Mouse (Mus musculus) hindbrain, embryonic 10.5 days (tissue): ENCODE measurements at regions not wholly inside any gene's neighbourhood (a gene's known extent, or its start where the extent isn't known, plus 50 kb on each side); places are given as distances from the start of the nearest gene placed in this dataset.

Experiments used
- DNase-seq: peaks from one replicate; pipeline ENCODE4 v3.0.0-alpha.2; 2017; ENCODE audit warnings: low spot score
- H3K27ac ChIP-seq: fragments of 300-500 bp; sonication (generic); 2 replicates; pipeline ENCODE4 v1.5.1; 2016; ENCODE audit warnings: mild to moderate bottlenecking, moderate library complexity
- H3K27me3 ChIP-seq: fragments of 300-500 bp; sonication (generic); 2 replicates; pipeline ENCODE4 v1.6.1; 2016; ENCODE audit warnings: mild to moderate bottlenecking; ENCODE audit not compliant: poor library complexity, insufficient read depth, severe bottlenecking
- H3K36me3 ChIP-seq: fragments of 300-500 bp; sonication (generic); 2 replicates; pipeline ENCODE4 v1.6.1; 2016; ENCODE audit warnings: mild to moderate bottlenecking, moderate library complexity
- H3K4me1 ChIP-seq: fragments of 300-500 bp; sonication (generic); replicated peaks from 2 replicates; pipeline ENCODE4 v1.6.1; 2016; ENCODE audit warnings: mild to moderate bottlenecking
- H3K4me3 ChIP-seq: fragments of 300-500 bp; sonication (generic); 2 replicates; pipeline ENCODE4 v1.5.1; 2016; ENCODE audit warnings: mild to moderate bottlenecking, moderate library complexity
- H3K9me3 ChIP-seq: fragments of 300-500 bp; sonication (generic); 2 replicates; pipeline ENCODE4 v1.6.1; 2016; ENCODE audit warnings: mild to moderate bottlenecking, moderate library complexity
- WGBS: fragments of 180-500 bp; shearing (Covaris S2); methylation state at CpG from one replicate; pipeline ENCODE4 v1.1.7; 2016; 5-methylcytosine and 5-hydroxymethylcytosine counted together

GRCm38 (mm10) chr1:63977956-63978355, 144.1 kb downstream of the Klf7 start:
- Histone ChIP-seq H3K27ac (no peak overlapping the region), H3K27me3 (no peaks in the 10 kb centered on the region), H3K9me3 (no peaks in the 10 kb centered on the region), H3K4me3 (no peak overlapping the region), H3K36me3 (no peaks in the 10 kb centered on the region), H3K4me1 (peaks cover 15% of the 10 kb centered on the region)
- no peak for DNase-seq
- 85% methylated on average over 7 of the region's 7 CpGs for WGBS

- H3K36me3 ChIP-seq = no peaks in the 10 kb centered on the region
- no peak for DNase-seq
- H3K27ac ChIP-seq = no peak overlapping the region
- WGBS = 70% methylated on average over 4 of the region's 4 CpGs
- H3K9me3 ChIP-seq = no peaks in the 10 kb centered on the region
- H3K4me1 ChIP-seq = peaks cover 15% of the 10 kb centered on the region
- no peaks in the 10 kb centered on the region for H3K27me3 ChIP-seq
- H3K4me3 ChIP-seq = no peak overlapping the region
Measured at GRCm38 (mm10) chr1:63977302-63977888, 144.7 kb downstream of the Klf7 start.

GRCm38 (mm10) chr1:63976862-63977261, 145.2 kb downstream of the Klf7 start:
- H3K9me3 ChIP-seq = no peaks in the 10 kb centered on the region
- no peaks in the 10 kb centered on the region for H3K36me3 ChIP-seq
- no peak for DNase-seq
- H3K27me3 ChIP-seq = no peaks in the 10 kb centered on the region
- peaks cover 15% of the 10 kb centered on the region for H3K4me1 ChIP-seq
- WGBS = 59% methylated on average over 4 of the region's 4 CpGs
- peak overlapping the region; percentile 53; the same call in 1 of the 2 replicates for H3K27ac ChIP-seq
- H3K4me3 ChIP-seq = no peak overlapping the region

- no peaks in the 10 kb centered on the region for H3K4me1 ChIP-seq
- H3K4me3 ChIP-seq = no peak overlapping the region
- no peaks in the 10 kb centered on the region for H3K36me3 ChIP-seq
- DNase-seq = no peak
- no peaks in the 10 kb centered on the region for H3K9me3 ChIP-seq
- no peaks in the 10 kb centered on the region for H3K27me3 ChIP-seq
- no peak overlapping the region for H3K27ac ChIP-seq
- WGBS = 91% methylated on average over 11 of the region's 11 CpGs
Measured at GRCm38 (mm10) chr1:63967849-63968248, 154.2 kb downstream of the Klf7 start.

GRCm38 (mm10) chr1:63965446-63965845, 156.6 kb downstream of the Klf7 start:
- no peak overlapping the region for H3K27ac ChIP-seq
- H3K9me3 ChIP-seq = no peaks in the 10 kb centered on the region
- no peaks in the 10 kb centered on the region for H3K4me1 ChIP-seq
- no peak for DNase-seq
- H3K27me3 ChIP-seq = no peaks in the 10 kb centered on the region
- no peaks in the 10 kb centered on the region for H3K36me3 ChIP-seq
- H3K4me3 ChIP-seq = no peak overlapping the region

GRCm38 (mm10) chr1:63964519-63964918, 157.6 kb downstream of the Klf7 start:
- 79% methylated on average over 1 of the region's 1 CpGs for WGBS
- no peaks in the 10 kb centered on the region for H3K9me3 ChIP-seq
- no peak overlapping the region for H3K4me3 ChIP-seq

GRCm38 (mm10) chr1:63955701-63956355, 166.3 kb downstream of the Klf7 start:
- Histone ChIP-seq H3K27ac (no peak overlapping the region), H3K4me3 (no peak overlapping the region), H3K36me3 (no peaks in the 10 kb centered on the region), H3K27me3 (peaks cover 4% of the 10 kb centered on the region; the same call in 1 of the 2 replicates), H3K9me3 (no peaks in the 10 kb centered on the region), H3K4me1 (peaks cover 12% of the 10 kb centered on the region)
- WGBS = 97% methylated on average over 4 of the region's 4 CpGs
- DNase-seq = no peak

More at GRCm38 (mm10) chr1:63964519-63964918, 157.6 kb downstream of the Klf7 start:
- H3K4me1 ChIP-seq = no peaks in the 10 kb centered on the region
- no peaks in the 10 kb centered on the region for H3K36me3 ChIP-seq
- H3K27ac ChIP-seq = no peak overlapping the region
- no peaks in the 10 kb centered on the region for H3K27me3 ChIP-seq
- no peak for DNase-seq

GRCm38 (mm10) chr1:63954876-63955513, 167.1 kb downstream of the Klf7 start:
- Histone ChIP-seq H3K4me1 (peaks cover 12% of the 10 kb centered on the region), H3K9me3 (no peaks in the 10 kb centered on the region), H3K27me3 (peaks cover 4% of the 10 kb centered on the region; the same call in 1 of the 2 replicates), H3K36me3 (no peaks in the 10 kb centered on the region), H3K4me3 (no peak overlapping the region), H3K27ac (no peak overlapping the region)
- WGBS = 93% methylated on average over 6 of the region's 6 CpGs
- no peak for DNase-seq

- H3K27ac ChIP-seq = peak overlapping the region; percentile 40; the same call in 1 of the 2 replicates
- no peak overlapping the region for H3K4me3 ChIP-seq
- peaks cover 12% of the 10 kb centered on the region for H3K4me1 ChIP-seq
- 71% methylated on average over 2 of the region's 2 CpGs for WGBS
- no peaks in the 10 kb centered on the region for H3K9me3 ChIP-seq
- no peak for DNase-seq
- no peaks in the 10 kb centered on the region for H3K36me3 ChIP-seq
- peaks cover 4% of the 10 kb centered on the region; the same call in 1 of the 2 replicates for H3K27me3 ChIP-seq
Measured at GRCm38 (mm10) chr1:63954172-63954571, 167.9 kb downstream of the Klf7 start.

GRCm38 (mm10) chr1:63953229-63953883, 168.7 kb downstream of the Klf7 start:
- Histone ChIP-seq H3K4me3 (no peak overlapping the region), H3K9me3 (no peaks in the 10 kb centered on the region), H3K36me3 (no peaks in the 10 kb centered on the region), H3K27me3 (peaks cover 4% of the 10 kb centered on the region; the same call in 1 of the 2 replicates), H3K27ac (no peak overlapping the region), H3K4me1 (peaks cover 12% of the 10 kb centered on the region)
- 69% methylated on average over 18 of the region's 18 CpGs for WGBS
- DNase-seq = peak; percentile 42

GRCm38 (mm10) chr1:63951663-63952062, 170.4 kb downstream of the Klf7 start:
- H3K4me1 ChIP-seq = peaks cover 12% of the 10 kb centered on the region
- WGBS = 83% methylated on average over 7 of the region's 7 CpGs
- H3K9me3 ChIP-seq = no peaks in the 10 kb centered on the region
- no peaks in the 10 kb centered on the region for H3K36me3 ChIP-seq
- no peak overlapping the region for H3K4me3 ChIP-seq
- peaks cover 4% of the 10 kb centered on the region; the same call in 1 of the 2 replicates for H3K27me3 ChIP-seq
- H3K27ac ChIP-seq = no peak overlapping the region
- no peak for DNase-seq

GRCm38 (mm10) chr1:63947278-63947677, 174.8 kb downstream of the Klf7 start:
- DNase-seq = no peak
- Histone ChIP-seq H3K27ac (no peak overlapping the region), H3K4me1 (peaks cover 11% of the 10 kb centered on the region), H3K36me3 (no peaks in the 10 kb centered on the region), H3K27me3 (peaks cover 33% of the 10 kb centered on the region), H3K9me3 (no peaks in the 10 kb centered on the region), H3K4me3 (no peak overlapping the region)
- 82% methylated on average over 1 of the region's 1 CpGs for WGBS

GRCm38 (mm10) chr1:63946834-63947233, 175.2 kb downstream of the Klf7 start:
- H3K4me3 ChIP-seq = no peak overlapping the region
- H3K9me3 ChIP-seq = no peaks in the 10 kb centered on the region
- WGBS = 88% methylated on average over 5 of the region's 5 CpGs
- H3K27ac ChIP-seq = no peak overlapping the region
- H3K36me3 ChIP-seq = no peaks in the 10 kb centered on the region
- peaks cover 36% of the 10 kb centered on the region for H3K27me3 ChIP-seq
- DNase-seq = no peak
- H3K4me1 ChIP-seq = peaks cover 11% of the 10 kb centered on the region
